Mouse (Mus musculus): ENCODE measurements around the gene Erich4.

The Erich4 gene

DNA sequence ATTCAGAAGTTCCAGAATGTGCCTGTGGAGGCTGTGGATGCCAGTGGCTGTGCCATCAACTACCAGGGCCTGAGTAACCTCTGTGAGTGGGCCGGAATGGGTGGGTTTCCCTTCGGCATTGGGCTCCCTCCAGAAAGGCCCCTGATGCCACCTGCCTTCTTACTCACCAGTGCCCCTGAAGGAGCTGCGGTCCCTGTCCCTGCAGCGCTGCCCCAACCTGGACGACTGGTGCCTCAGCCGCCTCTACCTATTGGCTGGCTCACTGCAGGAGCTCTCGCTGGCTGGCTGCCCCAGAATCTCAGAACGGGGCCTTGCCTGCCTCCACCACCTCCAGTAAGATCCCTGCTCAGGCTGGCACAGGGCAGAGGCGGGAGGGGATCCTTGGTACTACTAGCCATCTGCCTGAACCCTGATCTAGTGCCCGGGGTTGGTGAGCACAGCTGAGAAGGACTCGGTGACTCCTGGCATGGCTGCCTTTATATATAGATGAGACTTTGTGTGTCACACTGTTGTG, 8.2 kb upstream of the Erich4 start:
- DNase-seq (ENCODE audit: low spot score) = no peak

GRCm38 (mm10) chr7:25620751-25621150, 5.1 kb upstream of the Erich4 start:
- DNase-seq (ENCODE audit: low spot score) = no peak

GRCm38 (mm10) chr7:25620101-25620500, 4.4 kb upstream of the Erich4 start:
- no peak for DNase-seq (ENCODE audit: low spot score)

DNA sequence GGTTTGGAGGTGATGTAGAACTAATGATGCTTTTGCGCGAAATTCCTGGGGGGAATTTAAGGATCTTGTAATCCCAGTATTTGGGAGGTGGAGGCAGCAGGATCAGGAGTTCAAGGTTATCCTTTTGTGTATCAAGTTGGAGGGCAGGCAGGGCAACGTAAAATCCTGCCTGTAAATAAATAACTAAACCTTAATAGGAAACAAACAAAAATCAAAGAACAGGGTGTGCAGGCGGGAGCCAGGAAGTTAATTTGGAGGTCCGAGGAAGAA, 4.0 kb upstream of the Erich4 start:
- DNase-seq (ENCODE audit: low spot score) = no peak

DNA sequence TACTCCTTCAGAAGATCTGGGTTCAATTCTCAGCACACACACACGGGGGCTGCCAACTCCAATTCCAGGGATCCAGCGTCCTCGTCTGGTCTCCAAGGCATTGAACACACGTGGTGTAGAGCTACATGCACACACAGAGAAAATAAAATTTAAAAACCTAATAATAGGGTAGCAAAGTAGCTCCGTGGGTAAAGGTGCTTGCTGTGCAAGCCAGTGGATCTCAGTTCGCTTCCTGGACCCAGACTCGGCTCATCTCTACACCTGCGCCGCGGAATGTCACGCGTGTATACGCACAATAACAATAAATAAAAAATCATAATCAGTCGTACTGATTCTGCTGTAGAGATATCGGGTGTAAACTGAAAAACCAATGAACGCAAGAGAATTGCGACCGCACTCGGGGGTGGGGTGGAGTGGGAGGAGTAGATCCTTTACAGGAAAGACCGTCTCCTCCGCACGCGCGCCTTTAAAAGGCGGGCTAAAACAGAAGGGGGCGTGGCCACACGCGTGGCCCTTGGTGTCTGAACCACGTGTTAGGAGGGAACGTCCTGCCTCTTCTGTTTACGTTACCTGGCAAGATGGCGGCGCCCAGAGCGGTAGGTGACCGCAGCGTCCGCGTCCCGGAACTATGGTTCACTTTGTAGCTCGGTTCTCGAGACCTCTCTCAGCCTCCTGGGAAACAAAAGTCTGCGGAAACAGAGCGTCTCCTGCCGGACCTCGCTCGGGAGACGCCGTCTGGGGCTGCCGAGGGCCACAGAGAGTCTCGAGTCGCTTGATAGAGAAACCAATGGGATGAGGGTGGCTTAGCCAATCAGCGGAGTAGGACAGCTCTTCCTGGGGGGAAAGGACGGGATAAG, 3.4 kb upstream of the Erich4 start, which contains the start of gene Dmac2:
TSS of gene Dmac2 (plus strand) at position 550 of the 857 bp plus-strand sequence.
- DNase-seq (ENCODE audit: low spot score) = peak; percentile 89

- no peak for DNase-seq (ENCODE audit: low spot score)
These were observed 1.9 kb upstream of the Erich4 start for GRCm38 (mm10) chr7:25617376-25618160.

DNA sequence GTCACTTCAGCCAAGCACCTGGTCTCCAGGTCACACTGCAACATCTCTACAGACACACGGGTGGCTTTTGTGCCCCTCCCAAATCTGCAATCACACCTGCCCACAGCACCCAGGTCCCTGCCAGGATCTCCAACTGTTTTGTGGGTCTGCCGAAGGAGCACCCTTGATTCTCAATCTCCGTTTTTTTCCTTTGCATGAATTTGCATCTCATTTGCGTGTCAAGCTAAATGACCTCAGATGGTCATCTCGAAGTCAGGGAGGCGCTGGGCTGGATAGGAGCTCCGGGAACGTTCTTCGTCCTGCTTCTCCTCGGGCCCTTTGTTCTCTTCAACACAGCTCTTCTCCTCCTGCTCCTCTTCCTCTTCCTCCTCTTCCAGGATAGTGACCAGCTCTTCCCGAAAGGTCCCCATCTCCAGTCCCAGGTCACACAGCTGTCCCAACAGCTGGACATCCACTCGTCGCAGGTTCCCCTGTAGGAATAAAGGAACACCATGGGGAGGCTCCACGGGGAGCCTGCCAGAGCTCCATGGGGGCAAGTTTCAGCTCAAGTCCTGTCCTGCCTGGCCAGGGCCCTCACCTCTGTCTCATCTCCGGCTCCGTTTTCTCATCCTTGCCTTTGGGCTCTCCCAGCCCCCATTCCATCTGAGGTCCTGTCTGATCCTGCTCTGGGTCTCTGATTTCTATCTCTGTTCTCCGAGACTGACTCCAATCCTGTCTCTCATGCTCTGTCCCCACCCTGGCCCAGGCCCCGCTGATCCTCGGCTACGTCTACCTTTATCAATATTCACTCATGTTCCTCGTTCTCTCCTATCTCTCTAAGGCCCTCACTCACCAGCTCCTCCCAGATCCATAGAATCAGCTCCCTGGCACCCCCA, 624 bp downstream of the Erich4 start:
- no peak for DNase-seq (ENCODE audit: low spot score)

DNA sequence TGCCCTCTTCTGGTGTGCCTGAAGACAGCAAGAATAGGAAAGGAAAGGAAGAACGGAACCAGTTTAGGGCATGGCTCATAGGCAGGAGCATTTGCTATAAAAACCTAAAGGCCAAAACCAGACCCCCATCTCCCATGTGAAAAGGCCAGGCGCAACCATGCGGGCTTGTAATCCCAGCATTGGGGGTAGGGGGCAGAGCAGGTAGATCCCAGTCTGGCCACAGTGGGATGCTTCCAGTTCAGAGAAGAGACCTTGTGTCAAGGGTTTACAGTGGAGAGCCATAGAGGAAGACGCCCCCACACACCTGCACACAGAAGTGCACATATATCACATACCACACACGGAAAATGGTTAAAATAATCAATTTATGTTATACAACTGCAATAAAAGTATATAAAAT, 1.6 kb downstream of the Erich4 start:
- no peak for DNase-seq (ENCODE audit: low spot score)

DNA sequence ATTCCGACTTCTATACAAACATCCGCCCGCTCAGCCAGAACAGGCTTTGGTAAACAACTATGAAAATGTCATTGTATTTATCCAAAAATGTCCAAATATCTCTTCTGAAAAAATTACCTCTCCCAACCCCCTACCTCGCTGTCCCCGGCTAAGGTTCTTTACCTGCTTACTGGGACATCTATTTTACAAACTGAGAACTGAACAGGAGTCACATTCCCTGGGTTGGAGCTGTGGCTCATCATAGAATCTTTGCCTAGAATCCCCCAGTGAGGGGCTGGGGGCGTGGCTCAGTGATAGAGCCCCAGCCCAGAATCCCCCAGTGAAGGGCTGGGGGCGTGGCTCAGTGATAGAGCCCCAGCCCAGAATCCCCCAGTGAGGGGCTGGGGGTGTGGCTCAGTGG, 4.2 kb downstream of the Erich4 start:
- DNase-seq (ENCODE audit: low spot score) = no peak

DNA sequence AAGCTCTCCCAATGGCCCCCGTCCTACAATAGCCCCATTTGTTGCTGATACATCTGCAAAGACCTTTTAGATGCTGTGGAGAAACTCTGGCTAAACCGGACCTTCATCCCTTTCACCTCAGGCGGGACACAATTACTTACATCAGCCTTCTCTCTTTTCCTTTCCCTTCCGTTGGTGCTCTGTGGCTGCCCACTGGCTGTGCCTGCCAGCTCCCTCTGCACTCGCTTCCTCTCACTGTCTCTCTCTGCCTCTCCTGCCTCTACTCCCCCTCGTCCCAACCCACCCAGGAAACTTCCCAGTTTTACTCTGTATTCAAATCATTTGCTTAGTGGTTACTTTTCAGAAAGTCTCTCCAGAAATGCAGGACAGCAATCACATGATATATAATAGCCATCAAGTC, 5.6 kb downstream of the Erich4 start:
- no peak for DNase-seq (ENCODE audit: low spot score)

DNA sequence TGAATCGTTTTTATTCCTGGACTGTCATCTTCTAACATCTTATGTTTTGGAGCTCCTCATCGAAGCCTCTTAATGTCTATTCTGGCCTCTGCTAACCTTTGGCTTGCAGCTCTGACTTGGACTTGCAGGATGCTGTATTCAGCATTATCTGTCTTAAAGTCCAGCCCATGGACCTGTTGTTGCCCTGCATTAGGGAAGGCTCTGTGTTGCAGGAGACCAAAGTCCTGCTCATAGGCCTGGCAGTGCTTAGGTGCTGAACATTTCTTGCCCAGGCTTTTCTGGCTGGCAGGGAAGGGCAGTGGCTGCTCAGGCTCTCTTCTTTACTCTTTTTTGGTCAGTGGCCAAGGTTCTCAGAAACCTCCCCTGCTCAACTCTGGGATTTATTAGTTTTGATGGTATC, 8.5 kb downstream of the Erich4 start:
- DNase-seq (ENCODE audit: low spot score) = no peak

DNA sequence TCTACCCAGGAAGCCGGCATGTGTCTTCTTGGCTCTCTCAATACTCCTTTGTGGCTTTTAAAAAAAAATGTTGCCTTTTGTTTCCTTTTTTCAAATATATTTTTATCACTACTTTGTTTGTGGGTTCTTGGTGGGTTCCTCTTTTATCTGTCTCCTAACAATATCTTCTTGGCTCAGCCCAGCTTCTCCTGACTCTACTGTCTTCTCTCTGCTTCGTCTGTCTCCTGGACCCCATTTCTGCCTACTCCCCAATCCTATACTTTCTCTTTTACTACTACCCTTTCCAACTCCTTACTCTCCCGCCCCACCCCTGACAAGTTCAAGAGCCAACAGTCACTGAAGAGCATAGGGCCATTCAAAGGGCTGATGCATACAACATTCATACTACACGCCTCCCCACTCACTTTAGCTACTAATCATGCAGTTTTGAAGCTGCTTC, 9.0 kb downstream of the Erich4 start:
- no peak for DNase-seq (ENCODE audit: low spot score)

- DNase-seq (ENCODE audit: low spot score) = no peak
These were observed 14.3 kb downstream of the Erich4 start for GRCm38 (mm10) chr7:25601346-25601745.

DNA sequence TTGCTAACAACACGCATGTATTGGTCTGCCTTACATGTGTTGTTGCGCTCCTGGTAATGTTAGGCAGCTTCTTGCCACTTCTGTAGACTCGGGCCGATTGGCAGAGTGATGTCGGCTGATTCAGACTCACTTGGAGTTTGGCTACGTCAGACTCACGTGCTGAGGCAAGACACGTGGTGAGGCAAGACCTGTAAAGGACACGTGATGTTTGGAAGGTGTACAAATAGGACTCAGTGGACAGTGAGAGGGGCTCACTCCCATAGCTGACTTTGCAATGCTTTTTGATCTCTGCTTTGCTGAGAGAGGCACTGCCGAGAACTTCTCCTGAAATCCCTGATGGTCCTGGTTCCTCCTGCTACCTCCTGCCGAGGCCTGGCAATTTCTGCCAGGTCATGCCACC, 15.0 kb downstream of the Erich4 start:
- DNase-seq (ENCODE audit: low spot score) = no peak

DNA sequence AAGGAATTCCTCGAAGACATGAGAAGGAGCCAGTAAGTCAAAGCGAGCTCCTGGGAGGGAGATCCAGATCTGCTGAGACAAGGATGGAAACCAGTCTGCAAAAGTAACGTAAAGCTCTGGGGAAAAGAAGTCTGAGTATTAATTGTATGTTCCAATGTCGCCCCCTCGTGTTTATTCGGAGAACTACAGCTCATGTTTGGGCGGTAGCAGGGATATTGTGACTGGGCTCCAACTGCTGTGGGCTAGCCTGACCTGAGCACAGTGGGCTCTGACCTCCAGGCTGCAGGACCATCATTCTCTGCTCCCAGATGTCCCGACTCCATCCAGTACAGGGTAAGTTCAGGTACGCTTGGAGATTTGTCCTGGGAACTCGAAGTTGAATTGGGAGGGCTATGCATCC, 16.0 kb downstream of the Erich4 start:
- peak; percentile 58 for DNase-seq (ENCODE audit: low spot score)

DNA sequence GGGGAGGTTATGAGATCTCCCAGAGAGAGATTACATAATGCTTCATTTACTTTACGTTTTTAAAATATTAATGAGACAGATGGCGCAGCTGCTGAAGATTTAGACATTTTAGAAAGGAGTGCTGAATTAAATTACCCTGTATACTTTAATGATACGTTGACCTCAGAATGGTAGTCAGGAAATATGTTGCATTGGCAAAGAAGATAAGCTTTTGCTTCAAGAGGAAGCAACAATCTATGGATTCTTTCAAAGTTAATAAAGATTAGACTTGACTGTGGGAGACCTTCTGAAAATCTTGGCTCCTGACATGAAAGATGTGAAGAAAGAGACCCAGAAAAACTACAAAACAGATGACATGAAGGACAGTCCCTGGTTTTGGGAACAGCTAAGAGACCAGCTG, 21.8 kb downstream of the Erich4 start:
- no peak for DNase-seq (ENCODE audit: low spot score)

DNA sequence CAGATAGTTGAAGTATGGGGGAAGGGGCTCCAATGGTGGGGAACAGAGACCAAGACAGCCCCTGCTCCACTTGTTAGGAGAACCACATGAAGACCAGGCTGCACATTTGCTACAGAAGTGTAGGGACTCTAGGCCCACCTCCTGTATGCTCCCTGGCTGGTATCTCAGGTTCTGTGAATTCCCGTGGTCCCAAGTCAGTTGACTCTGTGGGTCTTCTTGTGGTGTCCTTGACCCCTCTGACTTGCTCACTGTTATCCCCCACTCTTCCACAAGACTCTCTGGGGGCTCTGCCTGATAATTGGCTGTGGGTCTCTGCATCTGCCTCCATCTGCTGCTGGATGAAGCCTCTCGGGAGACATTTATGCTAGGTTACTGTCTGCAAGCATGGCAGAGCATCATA, 24.5 kb downstream of the Erich4 start:
- DNase-seq (ENCODE audit: low spot score) = no peak

DNA sequence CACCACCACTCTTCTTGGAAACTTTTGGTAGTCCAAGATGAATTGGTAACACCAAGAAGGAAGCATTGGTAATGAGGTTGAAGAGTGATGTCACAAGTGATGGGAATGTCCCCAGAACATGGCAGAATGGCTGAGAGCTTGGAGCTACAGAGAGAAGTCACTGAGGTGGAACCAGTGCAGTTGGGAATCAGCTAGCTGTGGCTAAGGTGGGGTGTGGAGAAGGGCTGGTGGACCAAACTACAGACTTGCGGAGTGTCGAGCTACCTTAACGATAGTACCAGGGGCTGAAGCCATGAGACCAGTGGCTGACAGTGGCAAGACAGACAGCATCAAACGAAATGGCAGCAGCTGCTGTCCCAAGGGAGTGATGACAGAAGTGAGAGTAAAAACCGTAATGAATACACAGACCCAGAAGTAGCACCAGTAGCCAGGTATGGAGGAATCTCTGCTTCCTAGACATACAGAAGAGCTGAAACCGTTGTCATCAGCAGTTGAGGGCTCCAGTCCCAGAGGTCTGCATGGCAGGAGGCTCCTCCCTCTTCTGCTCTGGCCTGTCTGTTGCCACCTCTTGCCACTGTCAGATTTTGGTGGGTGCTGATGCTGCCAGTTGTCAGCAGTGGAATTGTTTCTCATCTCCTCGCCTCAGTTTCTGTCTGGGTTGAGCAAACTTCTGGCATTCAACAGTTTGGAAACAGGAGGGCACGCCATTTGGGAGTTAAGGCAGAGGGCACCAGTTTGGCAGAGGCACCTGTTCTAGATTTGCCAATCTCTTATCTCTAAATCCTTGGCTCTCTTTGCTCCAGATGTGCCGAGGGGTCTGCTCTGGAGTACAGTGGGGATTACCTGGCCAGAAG, 30.1 kb downstream of the Erich4 start:
- no peak for DNase-seq (ENCODE audit: low spot score)

DNA sequence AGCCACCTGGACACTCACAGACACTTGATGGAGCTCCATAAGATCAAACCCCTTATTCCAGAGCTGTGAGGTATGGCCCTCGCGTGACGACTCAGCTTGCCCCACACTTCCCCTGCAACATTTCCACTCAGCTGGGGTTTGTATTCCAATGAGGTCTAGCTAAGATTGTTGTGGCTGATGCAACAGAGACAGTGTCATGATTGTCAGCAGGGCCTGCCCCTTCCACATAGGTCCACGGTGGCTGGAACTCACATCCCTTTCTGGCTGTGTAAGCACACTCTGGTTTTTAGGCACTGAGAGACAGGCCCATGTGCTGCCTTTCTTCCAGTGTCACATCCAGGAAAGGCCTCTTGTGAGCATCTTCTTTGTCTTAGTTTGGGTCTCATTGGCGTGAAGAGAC, 31.0 kb downstream of the Erich4 start:
- no peak for DNase-seq (ENCODE audit: low spot score)

- no peak for DNase-seq (ENCODE audit: low spot score)
These were observed 33.3 kb downstream of the Erich4 start for GRCm38 (mm10) chr7:25582301-25582810.

DNA sequence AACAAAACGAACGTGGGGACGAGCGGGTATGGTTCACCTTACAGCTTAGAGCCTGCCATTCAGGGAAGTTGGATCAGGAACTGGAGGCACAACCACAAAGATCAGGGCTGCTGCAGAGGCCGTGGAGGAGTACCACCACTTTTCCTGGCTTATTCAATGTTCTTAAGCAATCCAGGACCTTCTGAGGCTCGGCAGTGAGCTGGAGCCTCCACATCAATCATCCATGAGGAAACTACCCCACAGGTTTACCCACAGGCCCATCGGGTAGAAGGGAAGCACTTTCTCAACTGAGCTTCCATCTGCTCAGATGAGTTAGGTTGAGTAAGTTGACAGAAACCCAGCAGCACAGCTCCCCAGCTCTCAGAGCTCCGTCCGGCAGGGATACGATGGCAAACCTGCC, 36.3 kb downstream of the Erich4 start:
- no peak for DNase-seq (ENCODE audit: low spot score)

Data from urinary bladder, postnatal 25 days (tissue).